Mouse (Mus musculus) limb, embryonic 15.5 days (tissue): ENCODE data around the gene Rab39b. TPM values are rescaled to one million over a fixed set of nuclear protein-coding genes. Genes with fewer than 3 reads are reported as not detected.
A peak's percentile ranks its signal among the peaks of the same experiment; 100 is the strongest.

Source experiments
- ATAC-seq: fragments of 200-750 bp; cut with Nextera tagmentation; 2 replicates; pipeline ENCODE4 v1.8.0; 2017; ENCODE audit warnings: low read depth, moderate TSS enrichment; ENCODE audit not compliant: insufficient number of reproducible peaks, low FRiP score, low TSS enrichment
- H3K27ac ChIP-seq: fragments of 300-500 bp; sonication (generic); 2 replicates; pipeline ENCODE4 v1.5.1; 2015; ENCODE audit warnings: moderate library complexity, mild to moderate bottlenecking, inconsistent platforms
- H3K27me3 ChIP-seq: fragments of 300-500 bp; sonication (generic); 2 replicates; pipeline ENCODE4 v1.6.1; 2015; ENCODE audit warnings: inconsistent platforms
- H3K36me3 ChIP-seq: fragments of 300-500 bp; sonication (generic); 2 replicates; pipeline ENCODE4 v1.6.1; 2015; ENCODE audit warnings: inconsistent platforms
- H3K4me1 ChIP-seq: fragments of 300-500 bp; sonication (generic); 2 replicates; pipeline ENCODE4 v1.6.1; 2015; ENCODE audit warnings: inconsistent platforms
- H3K4me2 ChIP-seq: fragments of 300-500 bp; sonication (generic); 2 replicates; pipeline ENCODE4 v1.6.1; 2015; ENCODE audit warnings: mild to moderate bottlenecking, inconsistent platforms
- H3K4me3 ChIP-seq: fragments of 300-500 bp; sonication (generic); 2 replicates; pipeline ENCODE4 v1.5.1; 2015; ENCODE audit warnings: mild to moderate bottlenecking, inconsistent platforms
- H3K9ac ChIP-seq: fragments of 300-500 bp; sonication (generic); 2 replicates; pipeline ENCODE4 v1.6.1; 2015; ENCODE audit warnings: inconsistent platforms
- H3K9me3 ChIP-seq: fragments of 300-500 bp; sonication (generic); 2 replicates; pipeline ENCODE4 v1.6.1; 2016; ENCODE audit warnings: inconsistent platforms
- WGBS: fragments of 180-500 bp; shearing (Covaris S2); methylation state at CpG from one replicate; pipeline ENCODE4 v1.1.7; 2015; 5-methylcytosine and 5-hydroxymethylcytosine counted together
- polyA plus RNA-seq: library from polyadenylated mRNA; unstranded; fragments of >200 nt; fragmentation: Nextera tagmentation; extraction: Ambion mirVana; gene quantifications from 2 replicates; pipeline ENCODE4 v1.2.1, GENCODE M21; 2015

Rab39b gene
- 1.9 and 2.0 TPM in 2 replicates for polyA plus RNA-seq

DNA sequence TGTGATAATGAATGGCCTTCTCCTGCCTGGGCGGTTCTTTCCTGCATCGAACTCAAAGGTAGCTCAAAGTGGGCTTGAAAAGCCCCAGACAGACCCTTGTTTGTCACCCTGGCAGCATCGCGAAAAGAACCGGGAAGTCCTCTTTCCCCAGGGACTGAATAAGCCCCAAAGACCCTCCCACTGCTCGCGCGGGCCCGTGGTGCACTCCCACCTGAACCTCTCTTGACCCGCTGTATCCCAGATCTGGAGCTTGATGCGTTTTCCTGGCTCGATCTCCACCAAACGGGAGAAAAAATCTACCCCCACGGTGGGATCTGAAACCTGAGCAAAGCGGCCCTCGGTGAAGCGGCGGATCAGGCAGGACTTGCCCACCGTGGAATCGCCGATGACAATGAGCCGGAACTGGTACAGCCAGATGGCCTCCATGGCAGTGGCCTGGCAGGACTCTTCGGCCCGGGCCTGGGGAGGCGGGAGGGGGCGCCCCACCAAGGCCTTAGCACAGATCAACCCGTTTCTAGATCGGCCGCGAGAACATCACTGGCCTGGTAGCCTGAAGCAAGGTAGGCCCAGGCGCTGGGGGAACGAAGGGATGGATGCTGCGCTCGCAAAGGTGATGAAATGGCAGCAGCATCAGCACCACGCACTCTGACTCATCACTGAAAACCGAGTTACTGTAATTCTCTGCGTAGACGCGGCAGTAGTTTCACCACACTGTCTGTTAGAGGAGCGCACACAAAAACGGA is at the start of gene Rab39b:
Rab39b (minus strand) TSS at position 650 of the 743 bp plus-strand sequence.
- no peak for ATAC-seq
- Histone ChIP-seq H3K9me3 (no peaks in the 10 kb centered on the region), H3K27ac (no peak within 1 kb of the TSS), H3K27me3 (no peaks in the 10 kb centered on the region), H3K4me3 (peak within 1 kb of the TSS; percentile 48), H3K36me3 (no peaks in the 10 kb centered on the region), H3K4me2 (peak within 1 kb of the TSS; percentile 45), H3K4me1 (no peaks in the 10 kb centered on the region), H3K9ac (0 out of 2 replicates have a peak within 1 kb of the TSS, but pooled peaks have one; percentile 7)
- WGBS: 20% methylated on average over 39 of the region's 41 CpGs

DNA sequence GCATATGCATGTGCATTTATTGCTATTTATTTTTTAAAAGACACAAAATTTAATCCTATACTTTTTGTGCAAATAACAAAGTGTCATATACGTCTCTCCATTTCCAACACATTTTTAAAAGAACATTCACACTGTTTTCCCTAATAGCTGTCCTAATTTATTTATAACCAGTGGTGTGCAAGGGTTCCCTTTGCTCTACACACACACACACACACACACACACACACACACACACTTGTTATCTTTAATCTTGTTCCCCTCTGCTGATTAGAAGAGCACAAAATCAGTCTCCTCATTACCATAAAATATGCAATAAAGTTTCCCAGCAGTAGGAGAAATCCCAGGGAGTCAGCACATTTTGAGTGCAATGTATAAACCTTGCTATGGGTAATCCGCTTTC is 508 bp upstream of the Rab39b start:
- 74% methylated on average over 2 of the region's 2 CpGs for WGBS
- H3K36me3 ChIP-seq: no peaks in the 10 kb centered on the region
- H3K9ac ChIP-seq: no peak overlapping the region
- H3K4me2 ChIP-seq: no peak overlapping the region
- no peak overlapping the region for H3K4me3 ChIP-seq
- no peaks in the 10 kb centered on the region for H3K4me1 ChIP-seq
- no peak overlapping the region for H3K27ac ChIP-seq
- H3K9me3 ChIP-seq: no peaks in the 10 kb centered on the region
- ATAC-seq: no peak
- no peaks in the 10 kb centered on the region for H3K27me3 ChIP-seq

Other genes starting within 250 kb of the Rab39b start
- 50.6 and 58.1 TPM in 2 replicates for gene Fundc2, start 195.8 kb downstream of the Rab39b start, polyA plus RNA-seq
- 1.00 and 1.4 TPM in 2 replicates for gene F8, start 195.6 kb downstream of the Rab39b start, polyA plus RNA-seq
- gene Cmc4, start 161.6 kb downstream of the Rab39b start, polyA plus RNA-seq: 21.9 and 25.7 TPM in 2 replicates
- gene Mtcp1, start 161.6 kb downstream of the Rab39b start, polyA plus RNA-seq: 8.6 and 8.9 TPM in 2 replicates
- 49.9 and 57.0 TPM in 2 replicates for gene Brcc3, start 161.6 kb downstream of the Rab39b start, polyA plus RNA-seq
- gene Vbp1, start 63.9 kb downstream of the Rab39b start, polyA plus RNA-seq: 135 and 137 TPM in 2 replicates